Mouse (Mus musculus): ENCODE data around the gene Ccdc28b. TPM values are rescaled to one million over a fixed set of nuclear protein-coding genes. Genes with fewer than 3 reads are reported as not detected.

Ccdc28b gene
- total RNA-seq (2023): 10 to 100 TPM; 15.8 to 29.5 TPM

DNA sequence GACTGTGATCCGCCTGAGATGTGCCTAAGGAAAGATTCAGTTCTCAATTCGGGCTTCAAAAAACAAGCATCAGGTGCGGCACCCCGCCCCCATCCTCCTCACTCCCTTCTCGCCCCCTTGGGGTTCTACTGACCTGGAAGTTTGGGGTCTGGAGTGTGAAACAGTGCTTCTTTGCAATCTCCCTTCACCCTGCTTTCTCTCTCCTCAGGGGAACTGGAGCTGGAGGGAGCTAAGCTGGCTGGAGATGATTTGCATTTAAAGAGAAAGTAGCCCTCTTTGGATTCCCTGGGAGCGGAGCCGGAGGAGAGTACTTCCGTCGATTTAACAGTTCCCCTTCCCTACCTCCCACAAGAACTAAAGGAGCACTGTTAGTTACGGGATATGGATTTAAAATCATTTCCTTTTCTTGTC lies at the start of gene Ccdc28b:
Ccdc28b (minus strand) TSS at position 267 of the 411 bp plus-strand sequence.

DNA sequence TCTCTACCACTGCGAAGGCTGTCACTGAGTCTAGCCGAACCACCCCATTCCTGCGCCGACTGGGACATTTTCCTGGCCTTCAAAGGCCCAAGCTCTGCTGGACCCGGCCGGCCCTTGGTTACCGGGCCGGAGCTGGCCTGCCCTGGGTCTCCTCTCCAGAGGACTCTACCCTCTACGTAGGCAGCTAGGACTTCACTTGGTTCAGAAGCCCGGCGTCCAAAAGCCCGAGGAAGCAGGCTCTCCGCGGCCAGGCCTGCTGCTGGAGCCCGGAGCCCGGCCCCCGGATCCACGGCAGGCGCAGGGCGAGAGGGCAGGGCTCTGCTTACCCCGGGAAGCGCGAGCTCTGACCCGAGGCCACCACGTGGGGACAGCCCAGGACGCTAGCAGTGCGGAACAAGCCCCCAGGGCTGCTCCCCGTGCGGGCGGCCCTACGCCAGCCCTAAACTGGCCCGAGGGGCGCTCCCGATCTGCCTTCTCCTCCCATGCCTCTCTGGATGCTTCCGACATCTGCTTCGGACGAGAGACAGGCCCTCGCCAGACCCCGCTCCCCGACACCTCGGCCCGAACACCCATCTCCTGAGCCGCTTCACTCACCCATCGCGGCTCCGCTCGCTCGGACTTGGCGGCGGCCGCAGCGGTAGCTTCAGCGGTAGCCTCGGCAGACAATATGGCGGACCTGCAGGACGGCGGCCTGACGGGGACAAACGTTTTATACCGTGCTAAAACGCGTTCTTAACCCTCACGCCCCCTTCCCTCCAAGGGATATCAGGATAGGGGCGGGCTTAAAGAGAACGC lies 48.5 kb upstream of the Ccdc28b start, which contains the start of gene Kpna6:
Kpna6 (minus strand) TSS at position 685 of the 795 bp plus-strand sequence.

DNA sequence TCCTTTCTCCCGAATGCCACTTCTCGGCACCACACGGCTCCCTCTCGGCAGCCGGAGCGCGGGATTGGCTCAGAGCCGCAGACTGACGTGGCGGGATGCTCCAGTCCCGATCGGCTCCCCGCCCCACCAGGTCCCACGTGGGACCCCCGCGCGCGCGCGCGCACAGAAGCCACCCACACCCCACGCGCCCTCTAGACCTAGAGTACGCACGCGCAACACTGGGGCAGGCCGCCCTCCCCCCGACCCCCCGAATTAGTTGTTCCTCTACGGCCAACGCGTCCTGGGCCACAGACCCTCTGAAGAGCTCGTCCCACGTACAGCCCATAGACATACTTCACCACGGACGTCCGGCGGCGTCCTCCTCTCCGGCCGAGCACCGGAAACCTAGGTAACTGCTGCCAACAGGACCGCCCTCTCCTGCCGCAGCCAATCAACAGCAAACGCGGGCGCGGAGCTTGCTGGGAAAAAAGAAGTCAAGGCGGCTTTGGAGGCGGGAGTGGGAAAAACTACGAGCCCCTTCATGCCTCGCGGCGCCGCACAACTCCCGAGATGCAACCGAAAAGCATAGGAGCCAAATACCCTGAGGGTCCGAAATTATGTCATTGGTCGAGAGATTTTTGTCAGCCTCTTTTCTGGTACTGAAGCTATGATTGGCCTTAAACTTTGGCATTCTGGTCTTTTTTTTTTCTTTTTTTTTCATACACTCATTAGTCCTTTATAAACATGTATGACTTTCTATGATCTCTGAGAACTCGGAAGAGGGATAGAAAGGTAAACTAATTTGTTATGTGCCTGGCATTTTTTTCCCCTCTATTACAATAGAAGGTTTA lies 17.1 kb upstream of the Ccdc28b start, which contains the start of gene Txlna:
Txlna (minus strand) TSS at position 428 of the 830 bp plus-strand sequence.

DNA sequence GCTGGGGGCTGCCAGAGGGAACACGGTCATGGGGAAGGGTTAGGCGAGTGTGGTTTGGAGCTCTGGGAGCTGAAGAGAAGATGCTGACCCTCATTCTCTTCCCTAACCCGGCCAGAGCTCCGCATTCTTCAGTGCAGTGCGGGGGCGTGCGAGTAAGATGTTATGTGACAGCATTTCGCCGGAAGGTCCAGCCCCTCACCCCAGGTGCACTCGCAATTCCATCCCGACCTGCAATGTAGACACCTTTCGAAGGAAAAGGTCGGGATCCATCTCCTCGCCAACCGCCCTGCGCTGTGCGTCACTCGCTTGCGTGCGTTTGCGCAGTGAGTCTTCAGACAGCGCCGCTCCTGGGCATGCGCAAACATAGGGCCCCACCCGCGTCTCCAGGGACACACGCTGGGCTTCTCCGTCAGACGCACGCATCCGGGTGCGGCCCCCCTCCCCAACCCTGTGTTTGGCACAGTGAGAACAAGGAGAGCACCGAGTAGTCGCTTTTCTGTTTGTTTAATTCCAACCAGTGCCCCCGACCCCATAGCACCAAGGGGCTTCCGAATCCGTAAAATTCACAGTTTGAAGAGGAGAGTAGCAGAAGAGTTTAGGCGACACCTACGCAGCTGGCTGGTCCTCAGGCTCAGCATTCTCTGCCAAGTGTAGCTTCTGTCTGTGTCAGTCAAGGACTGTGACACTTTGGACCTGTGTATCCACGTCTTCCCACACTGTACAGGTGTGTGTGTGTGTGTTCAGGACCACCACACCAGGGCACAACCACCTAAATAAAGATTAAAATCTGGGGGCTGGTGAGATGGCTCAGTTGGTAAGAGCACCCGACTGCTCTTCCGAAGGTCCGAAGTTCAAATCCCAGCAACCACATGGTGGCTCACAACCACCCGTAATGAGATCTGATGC lies 4.7 kb downstream of the Ccdc28b start, which contains the start of gene Iqcc:
Iqcc (minus strand) TSS at position 314 of the 906 bp plus-strand sequence.

DNA sequence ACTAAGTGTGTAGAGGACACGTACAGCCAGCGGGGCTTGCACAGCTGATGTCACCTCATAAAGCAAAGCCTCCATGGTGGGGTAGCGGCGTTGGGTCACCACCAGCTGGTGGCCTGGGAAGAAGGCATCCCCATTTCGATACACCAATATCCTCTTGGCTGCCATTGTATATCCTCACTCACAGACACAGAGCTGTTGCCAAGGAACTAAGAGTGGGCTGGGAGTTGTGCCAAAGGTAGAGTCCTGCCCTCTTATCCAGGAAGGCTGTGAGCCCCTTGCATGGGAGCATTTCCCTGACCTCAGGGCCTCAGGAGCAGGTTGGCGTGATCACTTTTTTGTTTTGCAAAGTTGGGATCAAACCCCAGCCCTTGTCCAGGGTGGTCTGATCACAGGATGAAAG lies 9.7 kb downstream of the Ccdc28b start, which contains the start of gene Dcdc2b:
Dcdc2b (minus strand) TSS at position 165 of the 400 bp plus-strand sequence.

DNA sequence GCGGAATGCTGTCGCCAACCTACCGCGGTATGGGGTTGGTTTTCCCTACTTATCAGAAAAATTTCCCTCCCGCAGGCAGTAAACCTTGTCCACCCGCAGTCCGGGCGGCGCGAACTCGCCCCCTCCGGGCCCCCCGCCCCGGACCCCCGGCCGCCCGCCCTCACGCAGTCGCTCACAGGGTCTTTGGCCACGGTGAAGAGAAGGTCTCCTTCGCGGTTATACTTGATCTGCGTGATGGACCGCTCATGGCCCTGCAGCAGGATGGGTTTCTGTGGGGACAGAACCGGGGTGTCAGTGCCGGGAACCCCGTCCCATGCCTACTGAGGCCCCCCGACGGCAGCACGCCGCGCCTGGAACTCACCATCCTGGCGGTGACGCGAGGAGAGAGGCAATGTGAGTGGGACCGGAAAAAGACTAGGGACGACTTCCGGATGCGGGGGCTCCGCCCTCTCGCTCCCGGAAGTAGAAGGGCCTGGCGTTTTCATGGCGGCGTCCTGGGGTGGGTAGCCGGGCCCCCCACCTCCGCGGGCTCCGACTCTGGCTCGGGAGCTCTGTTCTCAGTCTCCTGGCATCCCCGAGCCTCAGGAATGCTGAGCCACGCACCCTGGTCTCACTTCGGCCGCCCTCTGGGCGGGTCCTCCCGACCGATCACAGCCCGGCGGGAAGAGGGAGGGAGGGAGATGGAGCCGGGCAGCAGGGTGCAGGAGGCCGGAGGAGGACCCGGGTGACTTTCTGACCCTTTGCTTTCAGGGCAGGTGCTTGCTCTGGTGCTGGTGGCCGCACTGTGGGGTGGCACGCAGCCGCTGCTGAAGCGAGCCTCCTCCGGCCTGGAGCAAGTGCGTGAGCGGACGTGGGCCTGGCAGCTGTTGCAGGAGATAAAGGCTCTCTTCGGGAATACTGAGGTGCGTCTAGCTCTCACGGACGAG lies 23.3 kb downstream of the Ccdc28b start, which contains the start of the genes Eif3i and Tmem234:
Eif3i (minus strand) TSS at position 416 of the 926 bp plus-strand sequence.
Tmem234 (plus strand) TSS at position 436 of the 926 bp plus-strand sequence.

DNA sequence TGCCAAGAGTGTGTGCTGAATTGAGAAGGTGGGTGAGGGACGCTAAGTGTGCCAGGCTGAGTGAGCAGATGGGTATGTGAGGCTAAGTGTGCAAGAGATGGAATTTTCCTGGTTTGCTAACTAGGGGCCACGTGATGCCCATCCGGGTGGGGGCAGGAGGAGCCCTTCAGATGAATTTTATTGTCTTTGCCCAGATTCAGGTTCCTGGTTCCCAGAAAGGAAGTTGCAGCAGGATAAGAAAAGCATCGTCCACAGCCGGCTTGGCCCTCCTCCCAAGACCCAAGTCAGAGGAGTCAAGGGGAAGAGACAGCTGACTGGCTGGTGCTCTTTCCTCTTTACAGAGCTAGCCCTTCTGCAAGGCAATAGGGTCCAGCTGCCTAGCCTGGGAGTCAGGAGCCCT lies 45.3 kb downstream of the Ccdc28b start, which contains the start of gene Fam167b:
Fam167b (minus strand) TSS at position 84 of the 400 bp plus-strand sequence.

DNA sequence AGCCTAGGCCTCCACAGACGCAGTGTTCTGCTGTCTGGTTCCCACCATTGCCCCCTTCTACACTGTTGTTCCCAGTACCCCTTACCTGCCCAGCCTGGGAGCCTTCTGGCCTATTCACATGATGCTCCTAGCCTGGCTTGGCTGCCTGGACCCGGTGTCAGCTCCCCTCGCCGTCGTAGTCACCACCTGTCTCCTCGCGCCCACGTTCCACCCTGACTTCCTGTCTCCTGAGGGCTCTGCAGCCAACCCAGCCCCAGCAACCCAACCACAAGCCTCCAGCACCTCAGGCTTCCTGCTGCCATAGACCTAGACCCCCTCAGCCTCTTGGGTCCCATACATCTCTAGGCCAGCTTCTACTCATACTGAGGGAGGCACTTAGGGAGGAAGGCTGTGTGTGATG lies 50.3 kb downstream of the Ccdc28b start, which contains the start of gene Lck:
Lck (minus strand) TSS at position 212 of the 400 bp plus-strand sequence.

Other genes starting within 250 kb of the Ccdc28b start
- 1 to 10 TPM; 2.3 to 3.3 TPM for gene Zbtb8a, start 245.8 kb downstream of the Ccdc28b start, total RNA-seq (2023)
- not detected for gene Zbtb8b, start 183.1 kb downstream of the Ccdc28b start, total RNA-seq (2023)
- gene Bsdc1, start 162.4 kb downstream of the Ccdc28b start, total RNA-seq (2023): 100 to 1,000 TPM; 105 to 112 TPM
- not detected for gene Tssk3, start 132.9 kb downstream of the Ccdc28b start, total RNA-seq (2023)
- 1 to 10 TPM in 1 of 2 experiments, not detected in 1; 1.4 TPM for gene Fam229a, start 132.8 kb downstream of the Ccdc28b start, total RNA-seq (2023)
- gene Marcksl1, start 110.4 kb downstream of the Ccdc28b start, total RNA-seq (2023): 10 to 100 TPM; 73.3 to 75.0 TPM
- gene Hdac1, start 81.2 kb downstream of the Ccdc28b start, total RNA-seq (2023): 100 to 1,000 TPM; 190 to 192 TPM
- gene Lck, start 50.3 kb downstream of the Ccdc28b start, total RNA-seq (2023): 10 to 100 TPM; 23.5 to 26.4 TPM
- gene Fam167b, start 45.4 kb downstream of the Ccdc28b start, total RNA-seq (2023): not detected
- gene Eif3i, start 23.3 kb downstream of the Ccdc28b start, total RNA-seq (2023): 100 to 1,000 TPM; 143 to 157 TPM
- 100 to 1,000 TPM; 125 TPM for gene Tmem234, start 23.3 kb downstream of the Ccdc28b start, total RNA-seq (2023)
- 1 to 10 TPM; 3.5 to 4.3 TPM for gene Dcdc2b, start 9.7 kb downstream of the Ccdc28b start, total RNA-seq (2023)
- 10 to 100 TPM; 15.7 to 22.1 TPM for gene Iqcc, start 4.8 kb downstream of the Ccdc28b start, total RNA-seq (2023)
- gene Txlna, start 17.1 kb upstream of the Ccdc28b start, total RNA-seq (2023): 10 to 100 TPM; 67.3 to 87.3 TPM
- 10 to 100 TPM; 47.4 to 53.2 TPM for gene Kpna6, start 48.8 kb upstream of the Ccdc28b start, total RNA-seq (2023)
- gene Tmem39b, start 72.9 kb upstream of the Ccdc28b start, total RNA-seq (2023): 10 to 100 TPM; 19.4 to 23.5 TPM
- gene Khdrbs1, start 118.4 kb upstream of the Ccdc28b start, total RNA-seq (2023): 100 to 1,000 TPM; 132 to 146 TPM
- gene Ptp4a2, start 187.3 kb upstream of the Ccdc28b start, total RNA-seq (2023): 100 to 1,000 TPM; 408 to 444 TPM